Mouse (Mus musculus): ENCODE measurements around the gene Ccdc162.

Gene Ccdc162

DNA sequence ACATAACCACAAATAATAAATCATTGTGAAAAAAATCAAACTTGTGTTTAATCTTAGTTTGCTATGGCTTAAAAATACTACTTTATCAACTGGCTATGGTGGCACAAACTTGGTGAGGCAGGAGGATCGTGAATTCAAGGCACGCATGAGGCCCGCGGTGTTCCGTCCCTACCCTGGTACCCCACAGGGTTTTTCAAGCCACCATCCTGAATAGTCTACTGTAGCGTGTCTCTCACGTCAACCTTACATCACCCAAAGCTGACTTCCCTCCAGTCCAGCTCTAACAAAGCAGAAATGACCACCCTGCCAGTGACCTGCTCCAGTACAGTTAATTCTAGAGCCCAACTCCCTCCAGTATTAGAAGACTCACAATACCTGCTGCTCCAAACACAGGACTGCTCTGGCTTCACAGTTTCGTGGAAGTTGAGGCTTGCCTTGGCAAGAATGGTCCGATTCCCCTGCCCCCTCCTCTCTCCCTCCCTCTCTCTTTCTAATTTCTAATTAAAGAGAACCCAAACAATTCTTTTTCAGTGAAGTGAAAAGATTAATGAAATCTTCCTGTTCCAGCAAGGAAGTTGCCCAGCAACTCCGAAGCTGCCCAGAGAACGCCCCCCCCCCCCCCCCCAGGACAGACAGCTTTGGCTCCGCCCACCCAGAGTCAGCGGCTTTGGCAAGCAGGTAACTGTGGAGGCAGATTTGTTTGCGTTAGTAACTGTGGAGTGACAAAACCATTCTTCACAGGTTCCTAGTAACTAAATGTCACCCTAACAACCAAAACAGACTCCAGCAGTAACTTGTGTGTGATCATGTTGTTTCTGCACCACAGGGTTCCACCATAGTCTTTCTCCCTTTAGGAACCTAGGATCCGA lies at the start of gene Ccdc162:
TSS of gene Ccdc162 (minus strand) at position 606 of the 869 bp plus-strand sequence.
- DNase-seq: peak in 1 of 2 experiments; percentile 29

DNA sequence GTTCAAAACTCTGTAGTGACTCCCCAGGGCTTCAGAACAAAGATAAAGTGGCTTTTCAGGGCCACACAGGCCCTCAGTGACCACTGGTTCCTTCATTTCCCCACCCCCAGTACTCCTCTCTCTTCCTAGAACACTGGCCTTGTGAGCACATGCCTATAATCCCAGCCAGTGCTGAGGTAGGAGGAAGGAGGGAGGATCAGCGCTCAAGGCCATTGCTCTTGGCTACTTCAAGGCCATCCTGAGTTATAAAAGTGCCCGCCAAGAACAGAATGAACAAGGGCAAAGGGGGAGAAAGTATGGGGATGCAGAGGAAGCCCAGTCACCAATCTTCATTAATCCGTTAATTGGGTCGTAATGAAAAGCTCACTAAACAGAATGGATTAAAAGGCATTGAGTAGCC lies 49.2 kb upstream of the Ccdc162 start:
- no peak for DNase-seq

DNA sequence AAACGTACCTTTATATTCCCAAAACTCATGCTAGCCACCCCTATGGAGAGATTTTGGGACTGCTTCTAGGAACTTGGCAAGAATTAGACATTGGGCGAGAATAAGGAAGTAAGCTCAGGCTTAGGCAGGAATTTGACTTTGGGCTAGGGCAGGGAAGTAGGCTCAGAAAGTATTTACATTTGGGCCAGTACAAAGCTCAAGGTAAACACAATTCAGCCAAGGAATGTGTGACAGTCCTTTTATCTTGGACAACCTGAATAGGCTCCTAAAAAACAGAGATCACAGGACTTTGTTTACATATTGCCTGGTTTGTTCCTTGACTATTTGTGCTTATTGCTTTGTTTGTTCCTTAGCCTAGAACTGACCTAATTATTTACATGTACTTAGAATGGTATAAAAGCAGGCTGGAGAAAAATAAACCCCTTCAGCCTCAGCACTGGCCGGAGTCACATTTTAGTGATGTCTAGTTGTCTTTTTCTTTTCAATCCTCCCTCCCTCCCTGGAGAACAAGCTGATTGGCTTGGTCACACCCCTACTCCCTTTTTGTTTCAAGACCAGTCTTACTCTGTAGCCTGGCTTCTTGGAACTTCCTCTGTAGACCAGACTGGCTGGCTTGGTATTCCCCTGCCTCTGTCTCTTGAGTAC lies 47.4 kb upstream of the Ccdc162 start:
- DNase-seq: no peak

DNA sequence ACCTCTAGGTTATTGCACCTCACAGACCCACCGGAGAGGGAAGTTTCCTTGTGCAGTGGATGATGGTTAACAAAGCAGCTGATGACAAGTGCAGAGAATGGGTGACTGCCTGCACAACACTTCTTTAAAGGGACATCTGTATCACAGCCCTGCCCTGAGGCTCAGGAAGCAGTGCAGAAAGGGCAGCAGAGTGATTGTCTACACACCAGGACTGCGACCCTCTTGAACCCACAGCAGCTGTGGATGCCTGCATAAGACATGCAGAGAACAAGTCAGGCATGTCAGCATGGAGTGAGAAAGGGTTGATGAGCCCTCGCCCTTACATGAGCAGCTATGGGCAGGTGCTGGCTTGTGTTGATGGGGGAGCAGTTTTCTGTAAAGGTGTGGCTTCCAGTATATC lies 44.4 kb upstream of the Ccdc162 start:
- no peak for DNase-seq

DNA sequence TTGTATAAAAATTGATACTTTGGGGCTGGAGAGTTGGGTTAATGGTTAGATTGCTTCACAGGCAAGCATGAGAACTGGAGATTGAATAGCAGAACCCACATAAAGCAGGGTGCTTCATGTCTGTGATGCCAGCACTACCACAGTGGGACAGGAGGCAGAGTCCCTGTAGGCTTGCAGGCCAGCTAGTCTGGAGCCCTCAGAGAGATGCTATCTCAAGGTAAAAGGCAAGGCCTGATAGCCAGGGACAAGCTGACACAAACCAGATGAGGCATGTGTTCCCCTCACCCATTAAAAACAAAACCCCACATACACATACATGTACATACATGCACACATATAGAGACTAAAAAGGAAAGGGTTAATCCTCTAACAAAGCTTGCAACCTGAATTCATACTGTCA lies 41.6 kb upstream of the Ccdc162 start:
- no peak for DNase-seq

DNA sequence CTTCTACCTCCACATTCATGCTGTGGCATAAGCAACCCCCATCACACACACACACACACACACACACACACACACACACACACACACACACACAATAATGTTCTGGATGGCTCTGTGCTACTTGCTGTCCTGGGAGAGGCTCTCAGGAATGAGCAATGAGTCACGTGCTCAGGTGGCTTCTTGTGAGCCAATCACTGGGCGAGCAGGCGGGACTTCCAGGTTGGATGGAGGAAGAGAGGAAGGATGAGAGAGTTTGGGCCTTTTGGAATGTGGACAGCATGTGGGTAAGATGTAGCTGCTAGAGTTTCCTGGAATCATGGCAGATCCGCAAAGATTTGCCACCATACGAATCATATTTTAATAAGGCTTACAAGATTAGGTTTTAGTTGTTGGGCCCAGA lies 40.8 kb upstream of the Ccdc162 start:
- DNase-seq: no peak

DNA sequence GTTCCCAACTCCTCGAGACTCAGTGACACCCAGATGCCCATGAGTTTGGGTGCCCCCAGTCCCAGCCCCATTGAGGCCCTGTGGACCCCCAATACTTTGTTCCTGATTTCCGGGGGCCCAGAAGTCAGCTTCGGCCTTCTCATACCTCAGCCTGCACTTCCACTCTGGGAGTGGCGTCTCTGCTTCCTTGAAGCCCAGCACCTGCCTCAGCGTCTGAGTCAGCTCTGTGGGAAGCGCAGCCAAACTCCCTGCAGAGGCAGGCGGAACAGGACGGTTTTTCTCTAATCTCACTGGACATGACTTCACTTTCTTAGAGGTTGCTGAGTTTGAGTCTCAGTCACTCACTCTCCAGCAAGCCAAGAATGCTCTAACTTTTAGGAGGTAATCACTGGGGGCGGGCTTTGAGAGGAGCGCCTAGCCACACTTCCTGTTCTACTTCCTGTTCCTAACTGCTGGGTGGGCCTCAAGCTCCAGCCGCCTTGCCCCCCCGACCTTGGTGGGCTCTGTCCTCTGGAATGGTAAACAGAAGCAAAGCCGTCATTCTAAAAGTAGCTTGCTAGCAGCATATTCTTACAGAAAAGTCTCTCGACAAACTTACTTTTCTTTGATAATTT lies 35.5 kb upstream of the Ccdc162 start:
- no peak for DNase-seq

DNA sequence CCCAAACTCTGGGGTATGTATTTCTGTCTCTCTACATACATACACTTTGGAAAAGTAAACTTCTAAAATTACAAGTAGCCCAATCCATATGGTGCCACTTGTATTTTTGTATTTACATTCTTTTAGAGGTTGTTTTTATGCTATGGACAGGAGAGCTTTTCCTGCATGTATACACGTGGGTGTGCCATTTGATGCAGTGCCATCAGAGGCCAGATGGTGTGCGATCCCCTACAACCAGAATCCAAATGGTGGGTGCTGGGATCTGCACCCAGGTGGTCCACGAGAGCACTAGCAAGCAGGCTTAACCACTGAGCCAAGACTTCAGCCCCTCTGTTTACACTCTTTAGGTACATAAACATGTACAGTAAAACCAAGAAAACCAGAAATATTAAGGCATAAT lies 32.9 kb upstream of the Ccdc162 start:
- DNase-seq: no peak

DNA sequence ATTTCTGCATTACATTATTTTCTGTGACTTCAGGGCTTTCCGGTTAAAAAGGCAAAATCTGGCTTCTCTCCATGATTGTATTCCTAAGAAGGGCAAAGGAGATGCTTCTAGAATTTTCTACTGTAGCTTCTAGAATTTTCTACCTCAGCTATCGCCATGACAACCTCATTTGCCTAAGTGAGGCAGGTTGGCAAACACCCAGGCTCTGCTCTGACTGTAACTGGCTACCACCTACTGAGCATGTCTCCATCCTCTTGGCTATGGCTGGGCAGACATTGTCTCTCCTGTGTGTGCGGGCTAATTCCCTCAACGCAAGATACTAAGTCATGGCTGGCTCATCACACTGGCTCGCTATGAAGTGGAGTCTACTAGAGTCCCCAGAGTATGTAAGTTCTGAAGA lies 30.1 kb upstream of the Ccdc162 start:
- DNase-seq: peak in 1 of 2 experiments; percentile 25

DNA sequence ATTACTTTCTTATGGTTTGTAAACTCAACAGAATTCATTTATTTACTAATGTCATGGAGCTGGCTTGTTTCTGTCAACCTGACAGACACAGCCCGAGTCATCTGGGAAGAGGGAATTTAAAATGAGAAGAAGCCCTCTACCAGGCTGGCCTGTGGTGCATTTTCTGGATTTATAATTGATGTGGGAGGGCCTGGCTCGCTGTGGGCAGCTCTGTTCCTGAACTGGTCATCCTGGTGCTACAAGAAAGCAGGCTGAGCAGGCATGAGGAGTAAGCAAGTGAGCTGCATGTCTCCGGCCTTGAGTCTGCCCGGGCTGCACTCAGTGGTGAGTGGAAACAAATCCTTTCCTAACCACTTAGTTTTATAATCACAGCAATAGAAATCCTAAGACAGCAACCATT lies 27.6 kb upstream of the Ccdc162 start:
- DNase-seq: no peak

DNA sequence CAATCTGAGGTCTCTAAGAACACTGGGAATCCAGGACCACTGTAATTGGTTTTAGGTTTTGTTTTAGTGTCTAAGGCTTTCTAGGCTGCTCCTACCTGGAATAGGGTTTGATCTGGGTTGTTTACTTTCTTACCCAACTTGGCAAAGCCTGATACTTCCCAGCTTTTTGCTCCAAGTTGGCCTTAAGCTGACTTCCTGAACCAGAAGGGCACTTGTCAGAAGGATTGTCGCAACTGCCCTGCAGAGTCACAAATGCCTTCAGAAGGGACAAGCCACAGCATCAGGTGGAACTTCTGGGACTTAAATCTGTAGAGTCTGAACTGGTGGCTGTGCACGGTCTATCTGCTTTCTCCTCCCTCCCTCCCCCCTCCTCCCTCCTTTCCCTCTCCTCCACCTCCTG lies 23.8 kb upstream of the Ccdc162 start:
- DNase-seq: no peak

DNA sequence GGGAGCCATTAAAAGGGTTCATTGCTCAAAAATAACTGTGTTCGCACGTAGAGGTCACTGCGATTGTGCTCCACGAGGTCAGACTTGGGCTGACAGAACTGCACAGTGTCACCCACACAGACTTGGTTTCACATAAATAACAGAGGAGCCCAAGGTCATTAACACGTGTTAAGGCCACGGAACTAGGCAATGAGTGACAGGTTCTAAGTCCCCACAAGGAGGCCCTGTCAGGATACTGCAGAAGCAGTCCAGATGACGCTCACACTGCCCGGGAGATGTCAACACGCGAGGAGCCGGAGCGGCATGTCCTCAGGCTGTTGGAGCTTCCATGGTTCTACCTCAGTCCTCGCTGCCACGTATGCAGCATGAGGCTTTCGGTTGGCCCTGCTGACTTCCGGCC lies 20.8 kb upstream of the Ccdc162 start:
- no peak for DNase-seq

DNA sequence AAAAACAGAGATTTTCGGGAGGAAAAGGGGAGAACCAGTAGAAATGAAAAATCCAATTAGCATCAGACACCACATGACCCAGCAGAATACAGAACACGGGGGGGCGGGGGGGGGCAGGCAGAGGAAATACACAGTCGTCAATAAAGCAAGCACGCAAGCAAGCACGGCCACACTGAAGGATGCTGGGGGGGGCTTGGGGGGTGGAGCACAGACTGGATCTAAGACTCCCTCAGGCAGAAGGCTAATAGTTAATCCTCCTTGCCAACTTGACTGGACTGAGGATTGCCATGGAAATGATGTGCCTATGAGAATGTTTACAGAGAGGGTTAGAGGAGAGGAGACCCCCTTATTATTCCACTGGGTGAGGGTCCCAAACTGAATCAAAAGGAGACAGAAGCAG lies 19.0 kb upstream of the Ccdc162 start:
- no peak for DNase-seq

DNA sequence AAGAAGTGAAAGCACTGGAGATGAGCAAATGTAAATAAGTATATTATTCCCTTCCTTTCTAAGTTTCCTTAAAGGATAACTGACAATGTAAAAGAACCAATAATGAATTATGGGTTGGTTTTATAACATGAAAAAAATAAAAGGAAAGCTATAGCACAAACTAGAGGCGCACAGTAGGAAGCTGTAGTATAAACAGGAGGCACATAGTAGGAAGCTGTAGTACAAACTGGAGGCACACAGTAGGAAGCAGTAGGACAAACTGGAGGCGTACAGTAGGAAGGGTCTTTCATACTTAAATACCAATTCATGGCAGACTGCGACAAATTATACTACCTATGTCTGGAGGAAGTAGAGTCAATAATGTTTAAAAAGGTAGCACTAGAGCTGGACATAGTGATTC lies 16.8 kb upstream of the Ccdc162 start:
- no peak for DNase-seq

DNA sequence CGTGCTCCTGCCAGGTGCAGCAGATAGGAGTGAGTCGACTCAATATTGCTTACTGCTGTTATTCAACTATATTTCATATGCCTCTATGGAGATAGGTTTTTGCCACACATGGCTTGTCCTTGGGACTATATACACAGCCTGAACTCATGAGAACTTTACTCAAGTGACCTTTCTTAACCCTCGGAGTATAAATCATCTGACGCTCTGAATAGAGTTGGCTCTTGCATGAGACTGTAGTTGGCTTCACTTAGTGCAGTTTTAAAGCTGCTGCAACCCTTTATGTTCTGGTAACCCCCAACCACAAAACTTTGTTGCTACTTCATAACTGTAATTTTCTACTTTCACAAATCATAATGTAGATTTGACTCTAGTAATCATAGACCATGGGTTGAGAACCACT lies 15.5 kb upstream of the Ccdc162 start:
- DNase-seq: no peak

DNA sequence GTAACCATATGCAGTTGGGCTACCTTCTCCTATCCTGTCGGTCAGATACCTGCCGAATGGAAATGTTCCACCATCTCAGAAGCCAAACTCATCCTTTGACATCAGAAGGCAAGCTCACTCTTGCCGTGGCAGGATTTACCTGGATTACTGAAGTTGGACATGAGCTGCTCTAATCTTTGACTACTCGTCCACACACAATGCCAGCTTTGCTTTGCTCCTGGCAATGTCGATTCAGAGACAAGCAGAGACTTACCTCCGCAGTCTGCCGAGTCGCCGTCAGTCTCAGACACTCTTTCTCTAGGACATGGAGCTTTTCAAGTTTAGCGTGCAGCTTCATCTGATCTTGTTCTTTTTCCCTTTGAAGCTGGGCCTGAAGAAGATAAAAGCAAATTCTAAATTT lies 14.3 kb upstream of the Ccdc162 start:
- DNase-seq: no peak

DNA sequence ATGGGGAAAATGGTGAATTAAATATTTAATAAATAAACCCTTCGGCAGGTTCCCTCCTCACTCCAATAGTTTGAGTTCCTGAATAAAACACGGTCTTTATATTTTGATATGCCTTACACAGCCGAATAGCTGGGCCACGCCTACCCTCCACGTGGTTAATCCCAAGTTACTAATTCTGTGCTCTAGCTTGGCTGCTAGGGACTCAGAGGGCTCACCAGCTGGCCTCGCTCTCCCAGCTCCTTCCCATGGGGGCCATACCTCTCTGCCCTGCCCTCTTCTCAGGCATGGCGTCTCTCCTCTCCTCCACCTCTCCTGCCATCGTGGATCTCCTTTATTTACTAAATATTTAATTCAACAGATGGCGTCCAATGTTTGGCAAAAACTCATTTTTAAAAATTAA lies 9.8 kb upstream of the Ccdc162 start:
- DNase-seq: no peak

DNA sequence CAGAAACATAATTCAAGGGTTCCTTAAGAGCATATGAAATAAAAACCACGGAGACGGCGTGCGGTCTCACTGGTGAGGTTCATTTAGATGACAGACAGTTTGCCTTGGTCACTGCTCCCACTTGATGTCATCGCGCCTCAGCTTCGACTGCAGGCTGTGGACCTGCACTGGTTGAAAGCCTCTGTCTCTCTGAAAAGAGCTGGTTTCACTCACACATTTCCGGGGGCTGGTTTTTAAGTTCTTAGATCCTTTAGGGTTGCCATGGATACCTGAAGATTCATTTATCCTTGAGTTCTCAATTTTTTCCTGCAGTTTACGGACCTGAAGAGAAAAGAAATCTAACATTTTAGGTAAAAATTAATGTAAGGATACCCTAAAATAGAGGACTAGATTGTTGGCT lies 3.2 kb upstream of the Ccdc162 start:
- DNase-seq: no peak

DNA sequence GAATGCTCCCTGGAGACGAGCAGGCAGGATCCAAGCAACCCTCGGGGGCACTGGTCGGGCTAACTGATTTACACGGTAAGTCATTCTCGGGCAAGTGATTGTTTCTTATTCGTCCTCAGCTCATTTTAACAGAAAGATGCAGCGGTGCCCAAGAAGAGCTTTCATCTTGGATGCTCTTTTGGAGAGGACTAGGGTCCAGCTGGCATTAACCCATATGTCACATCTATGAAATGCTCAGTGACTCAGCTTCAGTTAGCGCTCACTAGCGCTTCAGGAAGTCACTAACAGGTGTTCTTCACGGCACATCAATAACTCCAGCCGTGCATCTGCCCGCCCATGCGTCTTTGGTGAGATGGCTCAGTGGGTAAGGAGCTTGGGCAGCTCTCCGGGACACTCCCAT lies 877 bp downstream of the Ccdc162 start:
- no peak for DNase-seq

DNA sequence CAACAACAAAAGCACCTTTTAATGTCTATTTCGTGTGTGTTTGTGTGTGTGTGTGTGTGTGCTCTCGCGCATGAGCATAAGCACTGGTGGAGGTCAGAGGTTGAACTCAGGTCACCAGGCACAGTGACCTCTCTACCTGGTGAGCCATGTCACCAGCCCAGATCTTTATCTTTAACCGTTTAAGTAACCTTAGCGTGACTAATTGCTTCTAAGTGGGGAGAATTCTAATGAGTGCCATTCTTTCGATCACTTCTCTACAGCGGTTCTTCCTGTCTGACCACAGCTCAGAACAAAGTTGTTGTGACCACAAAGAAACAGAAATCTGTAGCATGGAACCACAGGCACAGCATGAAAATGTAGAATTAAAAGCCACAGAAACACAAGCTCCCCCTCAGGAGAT lies 5.0 kb downstream of the Ccdc162 start:
- peak; percentile 10 to 31 for DNase-seq

DNA sequence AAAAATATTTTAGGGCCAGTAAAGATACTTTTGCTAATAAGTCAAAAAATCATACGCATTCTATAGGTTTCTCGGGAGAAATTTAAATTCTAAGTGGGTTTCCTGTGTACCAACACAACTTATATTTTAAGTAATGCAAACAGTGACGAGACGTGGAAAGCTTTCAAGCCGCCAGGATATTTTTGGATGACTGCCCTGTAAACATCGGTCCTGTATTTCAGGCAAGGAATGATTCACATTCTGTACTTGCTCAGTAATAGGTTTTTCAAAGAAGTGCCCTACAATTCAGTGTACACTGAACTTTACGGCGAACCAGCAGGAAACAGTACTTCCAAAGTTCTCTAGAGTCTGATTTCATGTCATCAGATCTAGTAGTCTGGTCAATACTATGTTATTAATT lies 5.7 kb downstream of the Ccdc162 start:
- no peak for DNase-seq

DNA sequence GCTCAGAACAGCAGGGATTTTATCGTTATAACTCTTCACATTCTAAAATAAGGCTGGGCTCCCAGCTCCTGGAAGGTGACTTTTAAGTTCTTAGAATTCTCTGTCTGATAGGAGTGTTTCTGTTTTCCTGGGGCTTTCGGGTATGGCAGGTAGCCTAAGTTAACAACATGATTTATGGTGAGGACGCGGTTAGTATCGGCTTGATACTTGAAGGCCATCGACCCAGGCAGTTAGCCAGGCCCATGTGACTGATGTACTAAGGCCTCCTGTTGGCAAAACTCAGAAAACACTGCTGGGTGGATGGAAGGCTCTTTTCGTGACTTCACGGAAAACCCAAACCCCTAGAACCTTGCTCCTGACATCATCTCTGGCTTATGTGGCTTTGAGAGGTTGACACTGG lies 7.1 kb downstream of the Ccdc162 start:
- DNase-seq: peak; percentile 21 to 22

DNA sequence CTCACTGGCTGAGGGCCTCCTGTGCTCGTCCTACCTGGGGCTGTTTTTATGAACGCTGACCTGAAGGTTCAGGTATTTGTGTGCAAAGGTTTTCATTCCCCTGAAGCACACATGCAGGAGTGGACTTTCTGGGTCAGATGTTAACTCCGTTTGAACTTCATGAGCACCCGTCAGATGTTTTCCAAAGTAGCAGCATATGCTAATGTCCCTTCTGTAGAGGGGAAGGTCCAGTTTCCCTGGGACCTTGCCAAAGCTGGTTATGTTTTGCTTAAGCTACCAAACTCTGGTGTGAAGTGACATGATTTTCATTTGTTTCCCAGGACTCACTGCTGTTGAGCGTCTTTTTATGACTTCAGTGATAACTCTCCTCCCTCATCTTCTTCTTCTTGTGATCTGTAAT lies 16.8 kb downstream of the Ccdc162 start:
- peak; percentile 75 to 76 for DNase-seq

DNA sequence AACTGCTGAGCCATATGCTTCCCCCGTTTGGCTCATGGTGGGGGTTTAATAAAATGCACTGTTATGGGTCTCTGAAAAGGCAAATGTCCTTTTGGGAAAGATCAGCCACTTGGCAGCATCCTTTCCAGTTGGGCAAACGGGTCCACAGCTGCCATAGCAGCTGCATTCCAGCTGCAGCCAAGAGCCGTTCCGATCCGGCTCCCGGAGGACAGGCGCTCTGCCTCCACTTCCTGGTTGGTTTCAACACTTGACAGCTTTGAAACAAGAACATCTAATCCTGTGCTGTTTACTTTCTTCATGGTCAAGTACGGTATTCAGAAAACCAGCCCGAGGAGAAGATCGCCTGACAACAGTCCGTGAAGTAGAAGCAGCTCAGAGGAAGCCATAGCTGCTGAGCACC lies 19.4 kb downstream of the Ccdc162 start:
- no peak for DNase-seq
